Mouse (Mus musculus) hematopoietic stem cell, adult 5-6 weeks (primary cell): ENCODE results near the gene 4933411K16Rik. TPM values are rescaled to one million over a fixed set of nuclear protein-coding genes. Genes with fewer than 3 reads are reported as not detected.
"Not testable (repeated sequence)": the region's sequence is repeated elsewhere in the genome, so short reads cannot be mapped to it uniquely, and the experiment has no call there.

Experiments
- ATAC-seq, 2 experiments: fragments of 125-278 bp in 1 of 2; replicated peaks in 1 of 2; 2 replicates each; pipeline ENCODE4 v1.8.0; 2016 to 2017; ENCODE audit warnings: inconsistent platforms in 2 of 2, mild to moderate bottlenecking in 2 of 2, moderate number of reproducible peaks in 2 of 2, low read depth in 1 of 2, moderate TSS enrichment in 1 of 2; ENCODE audit not compliant: low FRiP score in 2 of 2, poor library complexity in 2 of 2, severe bottlenecking in 2 of 2, insufficient read depth in 1 of 2, low TSS enrichment in 1 of 2
- total RNA-seq: library from RNA; stranded (forward); fragments of 172-1452, 232-1000 nt; gene quantifications from 2 replicates; pipeline ENCODE4 v1.2.3, GENCODE M21; 2017

The 4933411K16Rik gene
- total RNA-seq, 1 experiment from 2014 or later = not detected

- ATAC-seq = no peak
Measured at GRCm38 (mm10) chr19:42068441-42069240, 16.6 kb downstream of the 4933411K16Rik start.

DNA sequence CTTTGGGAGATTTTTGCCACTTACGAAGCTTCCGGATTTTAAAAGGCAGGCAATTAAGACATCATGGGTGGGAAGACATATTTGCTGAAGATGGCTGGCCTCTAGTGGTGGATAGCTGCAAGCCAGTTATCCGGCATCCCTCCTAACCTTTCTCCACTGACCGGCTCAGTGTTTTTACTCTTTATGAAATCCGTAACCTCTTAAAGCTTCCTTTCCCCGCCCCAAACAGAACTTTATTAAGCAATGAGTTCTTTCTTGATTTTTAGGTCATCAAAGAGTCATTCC, 17.1 kb downstream of the 4933411K16Rik start:
- ATAC-seq = no peak

DNA sequence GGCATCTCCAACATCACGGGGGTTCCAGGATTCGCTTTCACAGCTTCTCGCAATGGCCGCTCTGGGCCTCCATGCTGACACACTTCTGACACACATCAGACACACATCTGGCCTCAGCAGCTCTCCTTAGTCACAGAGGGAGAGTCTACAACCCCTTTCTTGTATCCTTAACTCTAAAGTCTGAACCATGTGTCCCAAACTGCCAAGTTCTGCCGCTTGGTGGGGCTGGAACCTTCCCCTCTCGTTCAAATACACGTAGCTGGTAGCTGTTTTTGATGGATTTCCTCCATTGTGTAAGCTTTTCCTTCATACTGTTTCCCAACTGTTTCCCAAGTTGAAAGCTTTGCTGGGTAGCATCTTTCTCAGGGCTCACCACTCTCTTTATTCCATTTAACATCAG, 19.2 kb downstream of the 4933411K16Rik start:
- no peak for ATAC-seq

GRCm38 (mm10) chr19:42071886-42072608, 20.0 kb downstream of the 4933411K16Rik start:
- no peak for ATAC-seq

GRCm38 (mm10) chr19:42072802-42073201, 20.8 kb downstream of the 4933411K16Rik start:
- ATAC-seq = no peak

DNA sequence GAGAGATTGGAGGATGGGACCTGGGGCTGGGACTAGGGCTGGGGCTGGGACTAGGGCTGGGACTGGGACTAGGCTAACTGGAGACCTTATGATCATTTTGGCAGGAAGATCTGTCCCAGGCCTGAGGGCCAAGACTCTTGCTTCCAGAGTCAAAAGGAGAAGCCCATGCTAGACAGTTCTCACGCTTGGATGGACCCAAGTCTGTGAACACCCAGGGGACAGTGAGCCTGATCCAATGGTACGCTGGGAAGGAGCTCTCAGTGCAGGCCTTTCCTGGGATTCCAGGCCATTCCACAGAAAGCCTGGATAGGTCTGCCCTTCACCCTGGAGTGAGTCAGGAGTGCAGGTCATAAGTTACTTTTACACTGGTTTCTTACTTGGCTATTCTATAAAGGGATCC, 23.0 kb downstream of the 4933411K16Rik start:
- ATAC-seq = no peak

DNA sequence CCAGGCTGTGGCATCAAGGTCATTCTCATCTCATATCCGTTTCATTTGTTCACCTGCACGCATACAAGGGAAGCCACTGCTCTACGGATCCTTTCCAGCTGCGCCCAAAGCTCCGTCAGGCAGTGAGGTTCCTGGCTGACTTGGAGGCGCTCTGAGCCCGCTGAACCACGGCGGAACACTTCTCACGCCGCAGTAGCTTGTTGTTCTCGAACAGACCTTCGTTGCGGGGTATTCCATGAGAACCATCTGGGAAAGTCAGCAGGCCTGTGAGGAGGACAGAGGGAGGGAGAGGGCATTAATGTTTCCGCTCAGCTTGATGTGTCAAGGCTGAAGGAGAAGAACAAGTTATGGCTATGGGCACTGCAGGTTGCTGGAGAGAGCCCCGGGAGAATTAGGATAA, 23.9 kb downstream of the 4933411K16Rik start:
- ATAC-seq = no peak

GRCm38 (mm10) chr19:42078566-42078965, 26.5 kb downstream of the 4933411K16Rik start:
- ATAC-seq = no peak

DNA sequence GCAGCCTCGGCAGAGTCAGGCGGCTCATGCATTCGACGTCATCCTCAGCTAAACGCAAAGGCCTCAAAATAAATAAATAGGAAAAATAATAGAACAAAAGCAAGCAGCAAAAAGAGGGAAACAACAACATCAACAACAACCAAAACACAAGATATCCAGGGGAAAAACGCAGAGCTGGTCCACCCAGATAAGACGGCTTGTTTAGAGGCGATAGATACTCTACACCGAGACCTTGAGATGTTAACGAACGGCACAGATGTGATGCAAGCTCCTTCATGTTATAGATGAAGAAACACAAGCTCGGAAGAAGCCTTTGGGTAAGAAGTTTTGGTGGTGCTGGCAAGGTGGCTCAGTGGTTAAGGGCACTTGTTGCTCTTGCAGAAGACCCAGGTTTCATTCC, 27.0 kb downstream of the 4933411K16Rik start:
- no peak for ATAC-seq

DNA sequence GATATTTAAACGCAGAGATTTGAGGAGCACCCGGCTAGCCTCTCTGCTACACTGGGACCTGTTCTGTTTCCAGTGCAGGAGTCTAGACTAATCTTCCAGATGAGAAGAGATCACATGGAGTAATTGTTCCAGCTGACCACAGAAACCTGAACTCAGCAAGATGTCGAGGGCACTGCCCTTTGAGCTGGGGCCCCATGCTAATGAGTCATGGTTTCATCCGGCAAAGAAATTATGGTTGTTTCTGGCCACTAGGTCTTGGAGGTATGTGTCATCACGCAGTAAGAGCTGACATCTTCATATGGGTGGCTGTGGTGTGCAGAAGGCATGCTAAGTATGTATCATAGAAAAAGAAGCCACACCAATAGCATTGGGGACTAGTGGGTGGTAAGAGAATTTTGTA, 27.9 kb downstream of the 4933411K16Rik start:
- no peak for ATAC-seq

GRCm38 (mm10) chr19:42080469-42080868, 28.4 kb downstream of the 4933411K16Rik start:
- no peak for ATAC-seq

DNA sequence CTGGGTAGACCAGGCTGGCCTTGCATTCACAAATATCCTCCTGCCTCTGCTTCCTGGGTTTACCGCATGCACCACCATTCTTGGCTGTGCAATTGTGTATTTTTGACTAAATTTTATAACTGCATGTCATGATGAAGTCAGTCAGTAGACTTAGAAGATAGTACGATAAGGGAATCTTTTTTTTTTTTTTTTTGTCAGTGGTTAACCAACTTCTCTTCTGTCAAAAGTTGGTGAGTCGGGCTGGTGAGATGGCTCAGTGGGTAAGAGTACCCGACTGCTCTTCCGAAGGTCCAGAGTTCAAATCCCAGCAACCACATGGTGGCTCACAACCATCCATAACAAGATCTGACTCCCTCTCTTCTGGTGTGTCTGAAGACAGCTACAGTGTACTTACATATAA, 29.6 kb downstream of the 4933411K16Rik start:
- ATAC-seq = not testable (repeated sequence)

DNA sequence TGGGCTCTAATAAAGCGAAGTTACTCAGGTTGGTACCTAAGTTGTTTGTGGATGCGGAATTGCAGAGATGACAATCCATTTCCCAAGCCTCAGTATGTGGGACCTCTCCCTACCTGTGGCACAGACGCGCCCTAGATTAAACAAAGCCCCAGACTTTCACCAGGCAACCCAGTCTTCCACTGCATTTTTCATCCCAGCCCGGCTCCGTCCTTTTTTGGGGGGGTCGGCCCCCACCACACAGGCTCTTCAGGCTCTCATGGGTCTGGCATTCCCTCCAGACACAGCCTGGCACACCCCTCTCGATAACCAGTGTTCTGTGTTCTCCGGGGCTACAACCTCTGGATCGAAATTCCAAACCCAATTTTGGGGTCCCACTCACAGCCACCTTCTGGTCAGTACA, 33.6 kb downstream of the 4933411K16Rik start:
- ATAC-seq = no peak

GRCm38 (mm10) chr19:42086166-42086565, 34.1 kb downstream of the 4933411K16Rik start, which contains the start of gene Morn4:
TSS of gene Morn4 (minus strand) at chr19:42086357.
- peak; percentile 51 to 52 for ATAC-seq

GRCm38 (mm10) chr19:42089103-42089747, 37.2 kb downstream of the 4933411K16Rik start:
- peak; percentile 34 to 41 for ATAC-seq

DNA sequence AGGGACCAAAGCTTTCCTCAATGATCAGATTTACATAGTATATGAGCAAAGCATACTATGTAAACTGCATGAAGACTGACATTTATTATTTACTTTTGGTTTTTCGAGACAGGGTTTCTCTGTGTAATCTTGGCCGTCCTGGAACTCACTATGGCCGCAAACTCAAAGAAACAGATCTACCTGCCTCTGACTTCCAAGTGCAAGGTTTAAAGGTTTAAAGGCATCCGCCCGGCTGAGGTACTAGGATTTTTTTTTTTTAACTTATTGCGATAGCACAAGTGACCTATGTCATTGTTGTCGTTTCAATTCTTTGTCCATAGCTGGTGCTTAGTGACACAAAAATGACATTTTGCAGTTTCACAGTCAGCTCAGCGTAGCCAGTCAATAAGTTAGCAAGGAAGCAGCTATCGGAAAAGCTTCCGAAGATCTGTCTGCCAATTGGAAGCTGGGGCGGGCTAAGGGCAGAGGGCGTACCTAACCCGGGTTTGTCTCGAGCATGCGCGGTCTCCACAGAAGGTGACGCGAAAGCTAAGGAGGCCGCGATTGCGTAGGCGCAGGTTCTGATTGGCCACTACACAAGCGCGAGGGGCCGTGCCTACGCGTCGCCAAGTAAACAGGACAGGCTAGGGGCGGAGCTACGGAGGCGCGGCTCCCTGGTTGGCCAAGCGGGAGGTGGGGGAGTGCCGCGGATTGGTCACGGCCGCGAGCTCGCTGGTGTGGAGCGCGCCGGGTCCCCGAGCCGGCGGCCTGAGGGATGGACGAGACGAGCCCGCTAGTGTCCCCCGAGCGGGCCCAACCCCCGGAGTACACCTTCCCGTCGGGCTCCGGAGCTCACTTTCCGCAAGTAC, 37.9 kb downstream of the 4933411K16Rik start, which contains the start of gene Pi4k2a:
Gene Pi4k2a (plus strand): TSS at position 723 of the 848 bp plus-strand sequence.
- peak; percentile 94 to 96 for ATAC-seq

- ATAC-seq = no peak
Measured at GRCm38 (mm10) chr19:42090637-42091141, 38.6 kb downstream of the 4933411K16Rik start.
